Comparison of ENCODE assay signal across 8 mouse cellular contexts in the genomic region with DNA sequence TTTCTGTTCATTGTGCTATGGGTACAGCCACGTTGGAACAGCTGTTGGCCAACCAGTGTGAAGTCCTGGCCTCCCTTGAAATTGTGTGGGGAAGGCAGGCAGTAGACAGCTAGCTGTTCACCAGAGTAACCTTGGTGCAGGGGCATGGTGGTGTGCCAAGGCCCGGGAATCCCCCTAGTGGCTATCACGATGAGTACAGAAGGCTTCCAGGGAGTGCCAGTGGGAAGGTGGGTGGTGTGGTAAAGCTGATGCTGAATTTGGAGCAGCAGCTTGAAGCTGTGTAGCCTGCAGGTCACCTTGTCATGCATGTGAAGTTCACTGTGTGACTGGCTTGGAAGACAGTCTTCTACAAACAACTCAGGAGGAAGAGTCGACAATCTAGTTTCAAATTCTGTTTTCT. TPM values are rescaled to one million over a fixed set of nuclear protein-coding genes. Genes with fewer than 3 reads are reported as not detected.
A peak's percentile ranks its signal among the peaks of the same experiment; 100 is the strongest.
DNase-seq lines count a peak whose midpoint lies in the region; ATAC-seq lines count a peak whose summit lies in the region.
"Had no signal": no experiment of that assay in that cellular context is flagged by ENCODE, and none has a peak within 500 bp of the region (broad histone marks: within the 10 kb centered on the region; RNA-seq: fewer than 3 reads in every experiment).

No protein-coding gene starts in this region.

- H3K4me2 ChIP-seq in hindbrain, embryonic 14.5 days (replicated peaks), result no peak overlapping the region
- H3K4me2 ChIP-seq: liver, embryonic 15.5 days had no signal

- no peaks in the 10 kb centered on the region for H3K36me3 ChIP-seq in hindbrain, embryonic 14.5 days (replicated peaks; ENCODE audit: control insufficient read depth, insufficient read depth)
- H3K36me3 ChIP-seq: liver, embryonic 15.5 days had no signal

- DNase-seq in layer of hippocampus, postnatal 10 days (ENCODE audit: low spot score in 2 of 2), result peak; percentile 45 to 51
- DNase-seq in layer of hippocampus, postnatal 25 days (ENCODE audit: extremely low spot score in 1 of 2, low spot score in 1 of 2), result no peak
- peak; percentile 40 for DNase-seq in Muller cell, postnatal 12 days (ENCODE audit: inconsistent ontology term)
- no peak for DNase-seq in hindbrain, embryonic 14.5 days (ENCODE audit: low spot score)
- DNase-seq in thymus, postnatal 14 days, result peak; percentile 58

- no peak overlapping the region for H3K4me3 ChIP-seq in hindbrain, embryonic 14.5 days (replicated peaks; ENCODE audit: low read length)
- H3K4me3 ChIP-seq: liver, embryonic 15.5 days had no signal

- H3K27ac ChIP-seq in hindbrain, embryonic 14.5 days, result peak overlapping the region; percentile 22; the same call in 1 of the 2 replicates
- H3K27ac ChIP-seq: liver, embryonic 15.5 days had no signal

- peaks cover 26% of the 10 kb centered on the region for H3K4me1 ChIP-seq in hindbrain, embryonic 14.5 days (replicated peaks; ENCODE audit: control insufficient read depth, insufficient read depth, low read length)
- H3K4me1 ChIP-seq: liver, embryonic 15.5 days had no signal

- peak; percentile 88 for ATAC-seq in common myeloid progenitor, adult 5-6 weeks (replicated peaks; ENCODE audit: low read depth, poor library complexity, severe bottlenecking)
- ATAC-seq in hindbrain, embryonic 14.5 days (ENCODE audit: low FRiP score), result peak; percentile 45; the same call in 1 of the 2 replicates
- ATAC-seq in megakaryocyte progenitor cell, adult 5-6 weeks (replicated peaks; ENCODE audit: poor library complexity), result peak; percentile 82

- H3K9me3 ChIP-seq in hindbrain, embryonic 14.5 days (ENCODE audit: control insufficient read depth, low read length), result no peaks in the 10 kb centered on the region
- H3K9me3 ChIP-seq: liver, embryonic 15.5 days had no signal

- WGBS in hindbrain, embryonic 14.5 days, result 31% methylated on average over 4 of the region's 4 CpGs

- no peak overlapping the region for H3K9ac ChIP-seq in hindbrain, embryonic 14.5 days
- H3K9ac ChIP-seq: liver, embryonic 15.5 days had no signal

- no peaks in the 10 kb centered on the region for H3K27me3 ChIP-seq in hindbrain, embryonic 14.5 days (ENCODE audit: control insufficient read depth, insufficient read depth, low read length)
- H3K27me3 ChIP-seq: liver, embryonic 15.5 days had no signal

RNA-seq across cellular contexts. Expression of gene Eipr1, which starts 32.8 kb away (rescaled TPM):
- total RNA-seq in layer of hippocampus, postnatal 10 days (2021), result 10 to 100 TPM; 41.6 to 47.7 TPM
- 10 to 100 TPM; 48.8 to 52.1 TPM for total RNA-seq in layer of hippocampus, postnatal 25 days (2021)
- 21.7 and 27.4 TPM in 2 replicates for total RNA-seq in common myeloid progenitor, adult 5-6 weeks (2017)
- polyA plus RNA-seq in hindbrain, embryonic 14.5 days (2014; fragmentation: Nextera tagmentation; extraction: Ambion mirVana), result 68.2 and 75.3 TPM in 2 replicates
- total RNA-seq in megakaryocyte progenitor cell, adult 5-6 weeks (2015), result 21.6 and 25.1 TPM in 2 replicates
- 26.6 and 26.9 TPM in 2 replicates for total RNA-seq in megakaryocyte progenitor cell, adult 5-6 weeks (2017)

RNA-seq across cellular contexts. Expression of gene Trappc12, which starts 34.1 kb away (rescaled TPM):
- 10 to 100 TPM; 45.6 to 47.0 TPM for total RNA-seq in layer of hippocampus, postnatal 10 days (2021)
- 10 to 100 TPM; 57.9 to 59.4 TPM for total RNA-seq in layer of hippocampus, postnatal 25 days (2021)
- 57.3 and 57.8 TPM in 2 replicates for total RNA-seq in common myeloid progenitor, adult 5-6 weeks (2017)
- polyA plus RNA-seq in hindbrain, embryonic 14.5 days (2014; fragmentation: Nextera tagmentation; extraction: Ambion mirVana), result 39.1 and 41.3 TPM in 2 replicates
- 28.1 and 34.0 TPM in 2 replicates for total RNA-seq in megakaryocyte progenitor cell, adult 5-6 weeks (2015)
- 41.1 and 47.3 TPM in 2 replicates for total RNA-seq in megakaryocyte progenitor cell, adult 5-6 weeks (2017)

Comparison
In these comparisons a context has a peak if more than half of its experiments do, and no peak if none do; other contexts are left out.
1. DNase-seq: peak in layer of hippocampus, postnatal 10 days (2 of 2), Muller cell, postnatal 12 days (single experiment) and thymus, postnatal 14 days (single experiment); none in layer of hippocampus, postnatal 25 days (0 of 2) and hindbrain, embryonic 14.5 days (single experiment).
2. Peak in every context shown above with its lines, with median percentiles within 50 percentile points of each other: ATAC-seq.